Mouse (Mus musculus) embryonic facial prominence, embryonic 13.5 days (tissue): Measurements from ENCODE around the gene Robo1. TPM values are rescaled to one million over a fixed set of nuclear protein-coding genes. Genes with fewer than 3 reads are reported as not detected.

ENCODE experiments used
- ATAC-seq: fragments of 200-750 bp; cut with Nextera tagmentation; 2 replicates; pipeline ENCODE4 v1.8.0; 2017; ENCODE audit warnings: low read depth; ENCODE audit not compliant: insufficient number of reproducible peaks, insufficient read depth, low FRiP score, low TSS enrichment
- H3K27ac ChIP-seq: fragments of 300-500 bp; sonication (generic); 2 replicates; pipeline ENCODE4 v1.5.1; 2015; ENCODE audit warnings: moderate library complexity, mild to moderate bottlenecking, inconsistent platforms
- H3K27me3 ChIP-seq: fragments of 300-500 bp; sonication (generic); 2 replicates; pipeline ENCODE4 v1.6.1; 2015; ENCODE audit warnings: mild to moderate bottlenecking, inconsistent platforms
- H3K36me3 ChIP-seq: fragments of 300-500 bp; sonication (generic); 2 replicates; pipeline ENCODE4 v1.6.1; 2015; ENCODE audit warnings: mild to moderate bottlenecking, inconsistent platforms
- H3K4me1 ChIP-seq: fragments of 300-500 bp; sonication (generic); 2 replicates; pipeline ENCODE4 v1.6.1; 2015; ENCODE audit warnings: inconsistent platforms
- H3K4me2 ChIP-seq: fragments of 300-500 bp; sonication (generic); 2 replicates; pipeline ENCODE4 v1.6.1; 2015; ENCODE audit warnings: moderate library complexity, mild to moderate bottlenecking, inconsistent platforms
- H3K4me3 ChIP-seq: fragments of 300-500 bp; sonication (generic); 2 replicates; pipeline ENCODE4 v1.5.1; 2015; ENCODE audit warnings: mild to moderate bottlenecking, inconsistent platforms
- H3K9ac ChIP-seq: fragments of 300-500 bp; sonication (generic); 2 replicates; pipeline ENCODE4 v1.6.1; 2015; ENCODE audit warnings: mild to moderate bottlenecking, inconsistent platforms
- H3K9me3 ChIP-seq: fragments of 300-500 bp; sonication (generic); 2 replicates; pipeline ENCODE4 v1.6.1; 2016; ENCODE audit warnings: inconsistent platforms
- WGBS: fragments of 180-500 bp; shearing (Covaris S2); methylation state at CpG from one replicate; pipeline ENCODE4 v1.1.7; 2015; ENCODE audit warnings: mixed read lengths; 5-methylcytosine and 5-hydroxymethylcytosine counted together
- polyA plus RNA-seq: library from polyadenylated mRNA; unstranded; fragments of >200 nt; fragmentation: Nextera tagmentation; extraction: Ambion mirVana; gene quantifications from 2 replicates; pipeline ENCODE4 v1.2.1, GENCODE M21; 2015

Robo1 gene
- polyA plus RNA-seq, 1 experiment from 2014 or later: 63.8 TPM

DNA sequence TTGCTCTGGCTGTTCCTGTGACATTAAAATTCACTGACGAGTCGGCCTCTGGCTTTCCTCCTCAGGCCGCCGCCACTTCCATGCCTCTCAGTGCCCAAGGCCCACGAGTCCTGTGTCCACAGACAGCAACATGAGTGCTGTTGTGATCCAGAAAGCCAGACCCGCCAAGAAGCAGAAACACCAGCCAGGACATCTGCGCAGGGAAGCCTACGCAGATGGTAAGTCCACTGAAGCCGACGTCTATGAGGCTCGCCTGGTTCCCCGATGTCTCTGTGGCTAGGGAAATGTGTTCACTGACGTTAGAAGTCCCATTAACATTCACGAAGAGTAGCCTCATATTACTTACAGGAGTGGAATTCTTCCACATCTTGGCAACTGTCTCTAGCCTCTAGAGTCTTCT is 719.6 kb downstream of the Robo1 start:
- Histone ChIP-seq H3K4me2 (no peak overlapping the region), H3K27ac (peak overlapping the region; percentile 48; the same call in 1 of the 2 replicates), H3K9me3 (no peaks in the 10 kb centered on the region), H3K4me3 (no peak overlapping the region), H3K27me3 (no peaks in the 10 kb centered on the region), H3K36me3 (peaks cover 29% of the 10 kb centered on the region), H3K9ac (no peak overlapping the region), H3K4me1 (peaks cover 3% of the 10 kb centered on the region; the same call in 1 of the 2 replicates)
- 80% methylated on average over 14 of the region's 14 CpGs for WGBS
- no peak for ATAC-seq

DNA sequence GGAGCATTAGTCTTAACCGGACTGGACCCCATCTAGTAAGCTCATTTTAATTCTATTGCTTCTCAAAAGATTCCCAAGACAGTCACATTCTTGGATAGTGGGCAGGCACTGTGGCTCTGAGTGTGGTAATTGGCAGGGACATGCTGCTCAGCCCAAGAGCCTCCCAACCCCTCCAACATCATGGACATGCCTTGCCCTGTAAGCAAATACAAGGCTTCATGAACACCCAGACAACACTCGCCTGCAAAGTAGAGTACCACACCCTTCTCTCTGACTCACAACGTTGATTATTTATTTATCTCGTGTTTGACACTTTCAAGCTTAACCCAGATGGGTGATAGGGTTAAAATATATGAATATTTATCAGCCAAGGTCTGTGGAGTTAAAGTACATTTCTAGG is 722.9 kb downstream of the Robo1 start:
- Histone ChIP-seq H3K27me3 (no peaks in the 10 kb centered on the region), H3K9me3 (no peaks in the 10 kb centered on the region), H3K36me3 (peaks cover 23% of the 10 kb centered on the region), H3K9ac (no peak overlapping the region), H3K4me1 (peaks cover 3% of the 10 kb centered on the region; the same call in 1 of the 2 replicates), H3K27ac (no peak overlapping the region), H3K4me3 (no peak overlapping the region), H3K4me2 (no peak overlapping the region)
- no peak for ATAC-seq
- 87% methylated on average over 4 of the region's 4 CpGs for WGBS

DNA sequence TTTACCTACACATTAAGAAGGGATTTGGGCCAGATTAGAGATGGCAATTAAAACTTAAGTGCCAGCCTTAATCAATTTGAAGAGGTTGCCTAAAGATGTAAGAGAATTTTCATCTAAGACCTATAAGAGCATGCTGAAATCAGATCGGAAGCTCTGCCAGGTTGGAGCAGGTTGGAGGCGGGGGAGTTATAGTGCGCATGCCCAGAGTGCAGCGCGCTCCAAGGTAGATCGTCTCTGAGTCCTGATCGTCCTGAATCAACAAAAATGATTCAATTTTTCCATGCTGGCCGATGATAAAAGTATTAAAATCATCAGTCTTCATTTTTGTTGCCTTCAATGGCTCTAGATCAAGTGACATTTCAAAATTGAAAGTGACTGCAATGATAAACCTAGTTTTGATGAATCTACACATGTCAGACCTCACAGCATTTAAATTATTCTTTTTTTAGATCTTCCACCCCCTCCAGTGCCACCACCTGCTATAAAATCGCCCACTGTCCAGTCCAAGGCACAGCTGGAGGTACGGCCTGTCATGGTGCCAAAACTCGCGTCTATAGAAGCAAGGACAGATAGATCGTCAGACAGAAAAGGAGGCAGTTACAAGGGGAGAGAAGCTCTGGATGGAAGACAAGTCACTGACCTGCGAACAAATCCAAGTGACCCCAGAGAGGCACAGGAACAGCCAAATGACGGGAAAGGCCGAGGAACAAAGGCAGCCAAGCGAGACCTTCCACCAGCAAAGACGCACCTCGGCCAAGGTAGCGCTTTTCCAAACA is 727.3 kb downstream of the Robo1 start:
- Histone ChIP-seq H3K9ac (no peak overlapping the region), H3K9me3 (no peaks in the 10 kb centered on the region), H3K4me3 (no peak overlapping the region), H3K36me3 (peaks cover 45% of the 10 kb centered on the region), H3K27ac (no peak overlapping the region), H3K4me1 (no peaks in the 10 kb centered on the region), H3K4me2 (no peak overlapping the region), H3K27me3 (no peaks in the 10 kb centered on the region)
- ATAC-seq: no peak
- 89% methylated on average over 20 of the region's 20 CpGs for WGBS

DNA sequence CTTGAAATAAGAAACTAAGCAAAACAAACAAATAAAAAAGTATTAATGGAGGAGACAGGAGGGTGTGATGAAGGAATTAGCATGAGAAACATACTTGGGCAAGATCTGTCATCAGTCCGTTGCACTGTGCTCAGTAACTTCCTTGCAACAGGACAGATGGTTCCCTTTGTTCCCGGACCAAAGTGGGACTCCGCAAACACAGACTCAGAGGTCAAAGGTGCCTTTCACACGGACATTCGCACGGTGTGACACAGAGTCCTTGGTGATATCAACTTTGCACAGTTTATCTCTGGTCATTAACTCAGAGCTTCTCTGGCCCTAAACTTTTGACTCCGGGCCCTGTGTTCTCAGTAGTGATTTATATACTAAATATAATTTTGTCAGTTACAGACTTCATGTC is 730.4 kb downstream of the Robo1 start:
- Histone ChIP-seq H3K4me1 (no peaks in the 10 kb centered on the region), H3K4me2 (no peak overlapping the region), H3K9me3 (0 out of 2 replicates have a peak, but pooled peaks cover 6% of the 10 kb centered on the region), H3K27ac (no peak overlapping the region), H3K27me3 (no peaks in the 10 kb centered on the region), H3K9ac (no peak overlapping the region), H3K36me3 (peaks cover 71% of the 10 kb centered on the region), H3K4me3 (no peak overlapping the region)
- no peak; the same call in 1 of the 2 replicates for ATAC-seq
- WGBS: 76% methylated on average over 7 of the region's 7 CpGs

- H3K9me3 ChIP-seq: no peaks in the 10 kb centered on the region
- H3K36me3 ChIP-seq: no peaks in the 10 kb centered on the region
- 79% methylated on average over 3 of the region's 3 CpGs for WGBS
- no peaks in the 10 kb centered on the region for H3K4me1 ChIP-seq
- no peak overlapping the region for H3K4me2 ChIP-seq
- H3K9ac ChIP-seq: no peak overlapping the region
- no peak overlapping the region for H3K4me3 ChIP-seq
- ATAC-seq: no peak
- no peaks in the 10 kb centered on the region for H3K27me3 ChIP-seq
- H3K27ac ChIP-seq: no peak overlapping the region
Measured at GRCm38 (mm10) chr16:73062461-73062860, 754.4 kb downstream of the Robo1 start.

DNA sequence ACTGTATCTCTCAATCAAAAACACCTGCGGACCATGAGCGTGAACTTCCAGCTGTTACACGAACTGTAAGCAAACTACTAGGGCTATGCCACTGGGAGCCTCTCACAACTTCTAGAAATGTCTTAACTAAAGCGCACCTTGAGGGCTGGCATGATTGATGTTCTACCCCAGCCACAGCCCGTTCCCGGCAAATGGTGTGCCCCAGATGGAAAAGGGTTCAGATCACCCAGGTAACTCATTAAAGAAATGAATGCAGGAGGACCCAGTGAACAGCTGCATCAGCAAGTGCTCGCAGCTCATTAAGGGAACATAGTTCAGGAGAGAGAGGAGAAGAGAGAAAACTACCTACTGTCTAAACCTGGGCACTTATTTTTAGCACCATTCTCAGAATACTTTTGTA is 759.7 kb downstream of the Robo1 start:
- 72% methylated on average over 7 of the region's 7 CpGs for WGBS
- no peak overlapping the region for H3K4me3 ChIP-seq
- ATAC-seq: no peak
- no peaks in the 10 kb centered on the region for H3K27me3 ChIP-seq
- H3K9ac ChIP-seq: no peak overlapping the region
- H3K36me3 ChIP-seq: no peaks in the 10 kb centered on the region
- H3K9me3 ChIP-seq: no peaks in the 10 kb centered on the region
- no peak overlapping the region for H3K4me2 ChIP-seq
- no peak overlapping the region for H3K27ac ChIP-seq
- H3K4me1 ChIP-seq: no peaks in the 10 kb centered on the region

DNA sequence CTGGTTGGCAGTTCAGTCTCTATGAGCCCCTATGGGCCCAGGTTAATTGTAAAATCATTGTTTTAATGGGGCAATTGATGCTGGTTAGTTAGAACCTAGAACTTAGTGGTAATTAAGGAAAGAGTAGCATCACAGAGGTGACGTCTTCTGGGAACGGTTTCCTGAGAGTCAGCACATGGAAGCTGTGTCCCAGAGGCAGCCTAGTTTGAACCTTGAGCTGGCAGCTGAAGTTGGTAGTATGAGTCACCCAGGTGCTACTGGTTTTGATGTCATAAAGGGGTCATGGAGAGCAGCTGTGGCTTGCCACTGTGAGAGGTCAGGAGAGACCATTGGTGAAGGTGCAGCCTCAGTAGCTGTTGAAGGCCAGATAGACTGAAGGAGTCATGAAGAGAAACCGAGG is 763.9 kb downstream of the Robo1 start:
- H3K9ac ChIP-seq: no peak overlapping the region
- no peaks in the 10 kb centered on the region for H3K27me3 ChIP-seq
- ATAC-seq: no peak
- H3K27ac ChIP-seq: no peak overlapping the region
- no peaks in the 10 kb centered on the region for H3K4me1 ChIP-seq
- no peaks in the 10 kb centered on the region for H3K9me3 ChIP-seq
- no peaks in the 10 kb centered on the region for H3K36me3 ChIP-seq
- no peak overlapping the region for H3K4me2 ChIP-seq
- WGBS: 96% methylated on average over 3 of the region's 3 CpGs
- H3K4me3 ChIP-seq: no peak overlapping the region

GRCm38 (mm10) chr16:73072883-73073282 is 764.8 kb downstream of the Robo1 start:
- Histone ChIP-seq H3K27ac (no peak overlapping the region), H3K4me1 (no peaks in the 10 kb centered on the region), H3K4me2 (no peak overlapping the region), H3K4me3 (no peak overlapping the region), H3K36me3 (no peaks in the 10 kb centered on the region), H3K9ac (no peak overlapping the region), H3K27me3 (no peaks in the 10 kb centered on the region), H3K9me3 (no peaks in the 10 kb centered on the region)
- no peak for ATAC-seq
- WGBS: 95% methylated on average over 6 of the region's 6 CpGs

- Histone ChIP-seq H3K4me3 (no peak overlapping the region), H3K27ac (no peak overlapping the region), H3K9me3 (no peaks in the 10 kb centered on the region), H3K27me3 (no peaks in the 10 kb centered on the region), H3K9ac (no peak overlapping the region), H3K36me3 (no peaks in the 10 kb centered on the region), H3K4me2 (no peak overlapping the region), H3K4me1 (no peaks in the 10 kb centered on the region)
- ATAC-seq: no peak
- WGBS: 61% methylated on average over 4 of the region's 4 CpGs
Measured at GRCm38 (mm10) chr16:73082420-73082819, 774.3 kb downstream of the Robo1 start.

GRCm38 (mm10) chr16:73083077-73083476 is 775.0 kb downstream of the Robo1 start:
- no peak overlapping the region for H3K9ac ChIP-seq

More at GRCm38 (mm10) chr16:73083077-73083476, 775.0 kb downstream of the Robo1 start:
- 86% methylated on average over 2 of the region's 2 CpGs for WGBS
- H3K4me2 ChIP-seq: no peak overlapping the region
- no peak for ATAC-seq
- H3K36me3 ChIP-seq: no peaks in the 10 kb centered on the region
- H3K27ac ChIP-seq: no peak overlapping the region
- no peaks in the 10 kb centered on the region for H3K4me1 ChIP-seq
- H3K9me3 ChIP-seq: no peaks in the 10 kb centered on the region
- no peak overlapping the region for H3K4me3 ChIP-seq
- H3K27me3 ChIP-seq: no peaks in the 10 kb centered on the region
